Mouse (Mus musculus): ENCODE measurements around the gene Akap17b. TPM values are rescaled to one million over a fixed set of nuclear protein-coding genes. Genes with fewer than 3 reads are reported as not detected.
"Not testable (repeated sequence)": the region's sequence is repeated elsewhere in the genome, so short reads cannot be mapped to it uniquely, and the experiment has no call there.

The Akap17b gene
- polyA plus RNA-seq, 1 experiment, result 0.49 TPM

DNA sequence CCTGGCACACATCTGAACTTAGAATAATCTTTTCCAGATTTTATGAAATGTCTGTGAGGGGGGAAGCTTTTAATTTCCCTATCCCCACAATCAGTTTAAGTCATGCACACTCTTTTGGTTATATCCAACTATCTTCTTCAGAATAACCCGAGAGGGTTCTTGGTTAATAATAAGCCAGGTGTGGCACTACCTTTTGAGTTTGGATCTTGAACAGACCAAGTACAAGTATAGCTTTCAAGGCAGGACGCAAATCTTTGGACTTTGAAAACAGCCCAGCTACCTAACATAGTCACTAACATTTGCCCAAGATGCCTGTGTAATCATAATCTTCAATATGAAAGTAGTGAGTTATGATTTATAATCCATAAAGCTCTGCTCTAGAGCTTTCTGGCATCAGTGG is 42.3 kb downstream of the Akap17b start:
- Histone ChIP-seq H3K27me3 (replicated peaks) (peaks cover 2% of the 10 kb centered on the region), H3K4me3 (replicated peaks) (no peak overlapping the region), H3K9me3 (no peaks in the 10 kb centered on the region), H3K36me3 (replicated peaks; ENCODE audit: low read length) (peaks cover 69% of the 10 kb centered on the region), H3K4me1 (peaks cover 18% of the 10 kb centered on the region)
- TF ChIP-seq FLI1 (IDR thresholded peaks at IDR 0.05; ENCODE audit: low read length) (no peak), GATA1 (IDR thresholded peaks at IDR 0.05; ENCODE audit: borderline replicate concordance, low read length) (no peak)

DNA sequence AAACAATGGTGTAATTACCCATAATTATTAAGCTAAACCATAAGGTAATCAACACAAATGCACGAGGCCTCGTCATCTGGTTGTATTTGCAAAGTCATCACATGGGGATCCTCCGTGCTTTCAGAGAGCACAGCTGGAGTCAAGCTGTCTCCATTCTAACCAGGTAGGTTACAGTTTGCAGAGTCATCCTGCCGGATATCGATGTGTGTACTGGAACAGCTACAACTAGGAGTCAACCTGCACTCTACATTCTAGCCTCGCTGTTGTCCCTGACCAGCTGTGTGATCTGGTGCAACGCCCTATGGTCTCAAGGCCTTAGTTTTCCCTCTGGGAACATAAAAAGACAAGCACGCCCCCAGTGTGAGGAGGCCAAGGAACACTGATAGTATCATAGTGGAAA is 45.1 kb downstream of the Akap17b start:
- peaks cover 27% of the 10 kb centered on the region for H3K4me1 ChIP-seq
- H3K9me3 ChIP-seq, result no peaks in the 10 kb centered on the region
- TF ChIP-seq GATA1 (IDR thresholded peaks at IDR 0.05; ENCODE audit: borderline replicate concordance, low read length) (no peak), FLI1 (IDR thresholded peaks at IDR 0.05; ENCODE audit: low read length) (no peak)
- peaks cover 46% of the 10 kb centered on the region for H3K36me3 ChIP-seq (replicated peaks; ENCODE audit: low read length)
- peaks cover 2% of the 10 kb centered on the region for H3K27me3 ChIP-seq (replicated peaks)
- H3K4me3 ChIP-seq (replicated peaks), result peak overlapping the region; percentile 28

DNA sequence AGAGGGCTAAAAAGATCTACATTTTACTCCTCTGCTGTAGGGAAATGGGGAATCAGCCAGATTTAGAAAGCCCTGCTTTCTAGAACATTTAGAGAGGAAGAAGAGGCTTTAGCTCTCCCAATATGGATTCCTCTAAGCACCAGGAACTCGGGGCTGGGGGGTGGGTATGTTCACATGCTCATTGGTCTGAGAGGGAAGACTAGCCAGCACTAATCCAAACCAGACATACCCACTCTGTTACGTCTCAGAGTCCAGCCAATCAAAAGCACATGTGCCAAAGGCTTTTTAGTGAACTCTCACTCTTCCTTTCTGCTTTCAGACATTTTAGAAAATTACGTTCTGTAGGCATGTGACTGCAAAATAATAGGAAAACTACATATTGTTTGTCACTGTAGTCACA is 45.5 kb downstream of the Akap17b start:
- Histone ChIP-seq H3K9me3 (no peaks in the 10 kb centered on the region), H3K4me3 (replicated peaks) (peak overlapping the region; percentile 97), H3K36me3 (replicated peaks; ENCODE audit: low read length) (peaks cover 42% of the 10 kb centered on the region), H3K27me3 (replicated peaks) (peaks cover 2% of the 10 kb centered on the region), H3K4me1 (peaks cover 27% of the 10 kb centered on the region)
- TF ChIP-seq GATA1 (IDR thresholded peaks at IDR 0.05; ENCODE audit: borderline replicate concordance, low read length), result no peak
- no peak for TF ChIP-seq FLI1 (IDR thresholded peaks at IDR 0.05; ENCODE audit: low read length)

DNA sequence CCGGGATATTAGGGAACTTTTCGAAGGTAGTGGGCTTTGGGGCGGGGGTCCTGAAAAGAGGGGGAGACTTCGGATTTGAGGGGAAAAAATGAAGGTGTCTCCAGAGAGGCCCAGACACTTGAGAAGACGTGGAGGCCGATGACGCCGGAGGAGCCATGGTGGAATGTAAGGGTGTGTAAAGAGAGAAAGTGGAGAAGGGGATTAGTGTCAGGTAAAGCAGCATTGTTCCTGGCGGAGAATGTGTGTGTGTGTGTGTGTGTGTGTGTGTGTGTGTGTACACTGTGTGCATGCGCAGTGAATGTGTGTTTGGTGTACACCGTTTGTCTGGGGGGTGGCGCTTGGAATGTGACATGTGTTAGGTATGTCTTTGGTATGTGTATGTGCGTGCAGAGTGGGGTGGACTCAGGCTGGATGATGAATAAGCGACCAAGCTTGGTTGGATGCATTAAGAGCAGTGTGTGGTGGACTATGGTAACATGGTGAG is 46.3 kb downstream of the Akap17b start:
- peaks cover 35% of the 10 kb centered on the region for H3K36me3 ChIP-seq (replicated peaks; ENCODE audit: low read length)
- peaks cover 27% of the 10 kb centered on the region for H3K4me1 ChIP-seq
- H3K27me3 ChIP-seq (replicated peaks), result peaks cover 2% of the 10 kb centered on the region
- no peaks in the 10 kb centered on the region for H3K9me3 ChIP-seq
- peak overlapping the region; percentile 97 for H3K4me3 ChIP-seq (replicated peaks)
- no peak for TF ChIP-seq FLI1 (IDR thresholded peaks at IDR 0.05; ENCODE audit: low read length)
- TF ChIP-seq GATA1 (IDR thresholded peaks at IDR 0.05; ENCODE audit: borderline replicate concordance, low read length), result no peak

DNA sequence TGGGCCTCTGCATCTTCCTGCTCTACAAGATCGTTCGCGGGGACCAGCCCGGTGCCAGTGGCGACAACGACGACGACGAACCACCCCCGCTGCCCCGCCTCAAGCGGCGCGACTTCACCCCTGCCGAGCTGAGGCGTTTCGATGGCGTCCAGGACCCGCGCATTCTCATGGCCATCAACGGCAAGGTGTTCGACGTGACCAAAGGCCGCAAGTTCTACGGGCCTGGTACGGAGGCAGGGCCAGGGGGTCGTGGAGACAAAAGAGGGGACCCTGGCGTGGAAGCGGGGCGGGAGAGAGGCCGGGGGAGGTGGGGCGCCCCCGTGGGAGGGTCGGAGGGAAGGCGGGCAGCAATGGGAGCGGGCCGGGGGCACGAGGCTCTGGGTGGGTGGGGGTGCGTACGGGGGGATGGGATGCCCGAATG is 46.8 kb downstream of the Akap17b start:
- Histone ChIP-seq H3K9me3 (no peaks in the 10 kb centered on the region), H3K4me1 (peaks cover 27% of the 10 kb centered on the region), H3K27me3 (replicated peaks) (peaks cover 2% of the 10 kb centered on the region), H3K36me3 (replicated peaks; ENCODE audit: low read length) (peaks cover 30% of the 10 kb centered on the region), H3K4me3 (replicated peaks) (peak overlapping the region; percentile 97)
- TF ChIP-seq FLI1 (IDR thresholded peaks at IDR 0.05; ENCODE audit: low read length), result no peak
- TF ChIP-seq GATA1 (IDR thresholded peaks at IDR 0.05; ENCODE audit: borderline replicate concordance, low read length), result no peak

DNA sequence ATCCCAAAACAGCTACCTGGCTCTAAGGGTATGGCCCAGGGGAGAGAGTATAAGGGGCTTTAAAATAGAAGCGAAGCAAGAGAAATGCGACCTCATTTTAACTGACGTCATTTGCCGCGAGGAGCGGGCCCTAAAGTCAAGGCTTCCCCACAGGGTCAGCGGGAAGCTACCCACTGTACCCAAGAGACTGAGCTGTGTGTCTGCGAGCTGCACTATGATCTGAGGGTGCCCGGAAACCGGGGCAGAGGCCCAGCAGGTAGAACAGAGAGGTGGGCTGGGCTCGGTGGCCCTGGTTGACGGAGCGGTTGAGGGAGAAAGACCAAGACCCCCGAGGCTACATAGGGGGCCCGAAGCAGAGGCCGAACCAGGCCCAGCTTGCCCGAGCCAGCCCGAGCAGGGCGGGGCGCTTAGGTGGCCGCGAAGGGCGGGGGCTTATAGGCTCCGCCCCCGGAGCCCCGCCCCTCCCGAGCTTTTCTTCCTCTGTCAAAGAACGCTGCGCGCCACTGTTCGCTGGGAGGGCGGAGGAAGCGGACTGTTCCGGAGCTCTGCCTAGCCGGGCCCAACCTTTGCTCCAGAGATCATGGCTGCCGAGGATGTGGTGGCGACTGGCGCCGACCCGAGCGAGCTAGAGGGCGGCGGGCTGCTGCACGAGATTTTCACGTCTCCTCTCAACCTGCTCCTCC is 47.3 kb downstream of the Akap17b start, which contains the start of gene Pgrmc1:
TSS of gene Pgrmc1 (plus strand) at position 500 of the 683 bp plus-strand sequence.
- Histone ChIP-seq H3K27me3 (replicated peaks) (peaks cover 2% of the 10 kb centered on the region), H3K4me1 (peaks cover 27% of the 10 kb centered on the region), H3K9me3 (no peaks in the 10 kb centered on the region), H3K36me3 (replicated peaks; ENCODE audit: low read length) (peaks cover 24% of the 10 kb centered on the region), H3K4me3 (replicated peaks) (peak within 1 kb of the TSS; percentile 97)
- TF ChIP-seq FLI1 (IDR thresholded peaks at IDR 0.05; ENCODE audit: low read length) (no peak), GATA1 (IDR thresholded peaks at IDR 0.05; ENCODE audit: borderline replicate concordance, low read length) (no peak)

DNA sequence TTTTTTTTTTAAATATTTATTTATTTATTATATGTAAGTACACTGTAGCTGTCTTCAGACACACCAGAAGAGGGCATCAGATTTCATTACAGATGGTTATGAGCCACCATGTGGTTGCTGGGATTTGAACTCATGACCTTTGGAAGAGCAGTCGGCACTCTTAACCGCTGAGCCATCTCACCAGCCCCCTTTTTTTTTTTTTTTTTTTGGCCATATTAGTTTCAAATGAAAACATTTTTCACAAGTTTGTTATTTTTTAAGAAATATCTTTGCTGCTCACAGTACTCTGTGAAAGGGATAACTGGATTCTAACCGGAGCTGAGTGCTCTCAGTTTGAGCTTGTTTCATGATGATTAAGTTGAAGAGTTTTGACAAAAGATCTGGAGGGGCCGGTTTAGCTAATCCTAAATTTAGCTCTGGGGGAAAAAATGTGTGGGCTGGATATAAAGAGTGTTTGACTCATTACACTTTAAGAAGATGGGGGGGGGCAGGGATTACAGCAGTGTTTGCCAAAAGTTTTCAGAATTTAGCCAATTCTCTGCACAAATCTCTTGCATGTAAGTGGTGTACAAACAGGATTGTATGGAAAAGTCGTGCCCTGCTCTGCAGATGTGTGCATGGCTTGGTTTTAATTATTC is 48.6 kb downstream of the Akap17b start:
- Histone ChIP-seq H3K36me3 (replicated peaks; ENCODE audit: low read length) (peaks cover 12% of the 10 kb centered on the region), H3K4me1 (peaks cover 28% of the 10 kb centered on the region)
- H3K27me3 ChIP-seq (replicated peaks); H3K9me3 ChIP-seq; H3K4me3 ChIP-seq (replicated peaks): not testable (repeated sequence)

DNA sequence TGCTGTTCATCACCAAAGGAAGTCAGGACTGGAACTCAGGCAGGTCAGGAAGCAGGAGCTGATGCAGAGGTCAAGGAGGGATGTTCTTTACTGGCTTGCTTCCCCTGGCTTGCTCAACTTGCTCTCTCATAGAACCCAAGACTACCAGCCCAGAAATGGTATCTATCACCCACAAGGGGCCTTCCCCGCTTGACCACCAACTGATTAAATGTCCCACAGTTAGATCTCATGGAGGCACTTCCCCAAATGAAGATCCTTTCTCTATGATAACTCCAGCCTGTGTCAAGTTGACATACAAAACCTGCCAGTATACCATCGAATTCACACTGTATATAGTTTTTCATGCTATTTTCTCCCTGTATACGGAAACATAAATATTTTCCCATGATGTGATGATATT is 49.9 kb downstream of the Akap17b start:
- H3K36me3 ChIP-seq (replicated peaks; ENCODE audit: low read length), result peaks cover 4% of the 10 kb centered on the region
- no peak overlapping the region for H3K4me3 ChIP-seq (replicated peaks)
- H3K4me1 ChIP-seq, result peaks cover 41% of the 10 kb centered on the region
- H3K27me3 ChIP-seq (replicated peaks), result peaks cover 5% of the 10 kb centered on the region
- no peak for TF ChIP-seq GATA1 (IDR thresholded peaks at IDR 0.05; ENCODE audit: borderline replicate concordance, low read length)
- no peak for TF ChIP-seq FLI1 (IDR thresholded peaks at IDR 0.05; ENCODE audit: low read length)
- H3K9me3 ChIP-seq, result no peaks in the 10 kb centered on the region

DNA sequence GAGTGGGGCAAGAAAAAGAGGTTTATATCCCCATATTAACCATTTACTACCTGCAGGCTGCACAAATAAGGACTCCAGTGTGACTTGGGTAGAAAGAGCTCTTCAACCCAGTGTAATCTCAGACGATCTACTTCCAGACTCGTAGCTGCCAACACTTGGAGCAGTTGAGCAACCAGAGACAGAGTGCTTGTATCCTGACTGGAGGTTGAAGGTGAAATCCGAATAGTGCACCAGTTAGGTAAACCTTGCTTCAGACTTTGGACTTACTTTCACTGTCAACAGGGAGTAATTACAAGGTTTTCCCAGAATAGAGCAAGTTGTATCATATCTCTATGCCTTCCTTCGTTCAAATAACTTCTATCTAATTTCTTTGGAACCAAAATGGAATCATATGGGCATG is 53.7 kb downstream of the Akap17b start:
- TF ChIP-seq FLI1 (IDR thresholded peaks at IDR 0.05; ENCODE audit: low read length), result no peak
- TF ChIP-seq GATA1 (IDR thresholded peaks at IDR 0.05; ENCODE audit: borderline replicate concordance, low read length), result no peak

DNA sequence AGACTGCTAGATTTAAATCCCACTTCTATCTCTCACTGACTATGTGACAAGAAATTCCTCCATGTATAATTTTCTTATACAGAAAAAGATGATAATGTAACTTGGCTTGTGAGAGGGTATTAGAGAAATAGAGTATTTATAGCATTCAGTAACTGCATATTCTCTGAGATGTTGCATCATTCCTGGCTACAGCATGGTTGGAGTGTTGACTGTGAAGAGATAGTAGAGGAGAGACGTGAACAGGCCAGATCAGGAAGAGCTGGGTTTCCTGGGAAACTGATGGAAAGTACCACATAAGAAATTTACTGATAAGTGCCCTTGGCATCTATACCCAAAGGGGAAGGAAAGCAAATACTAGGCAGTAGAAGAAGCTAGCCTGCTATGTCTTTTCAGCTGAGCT is 54.1 kb downstream of the Akap17b start:
- Histone ChIP-seq H3K9me3 (no peaks in the 10 kb centered on the region), H3K27me3 (replicated peaks) (peaks cover 8% of the 10 kb centered on the region), H3K4me1 (peaks cover 16% of the 10 kb centered on the region), H3K36me3 (replicated peaks; ENCODE audit: low read length) (no peaks in the 10 kb centered on the region), H3K4me3 (replicated peaks) (no peak overlapping the region)
- TF ChIP-seq FLI1 (IDR thresholded peaks at IDR 0.05; ENCODE audit: low read length), result no peak
- TF ChIP-seq GATA1 (IDR thresholded peaks at IDR 0.05; ENCODE audit: borderline replicate concordance, low read length), result no peak

More for the DNA sequence above, 53.7 kb downstream of the Akap17b start:
- peaks cover 17% of the 10 kb centered on the region for H3K4me1 ChIP-seq
- H3K9me3 ChIP-seq, result no peaks in the 10 kb centered on the region
- H3K4me3 ChIP-seq (replicated peaks), result no peak overlapping the region
- H3K27me3 ChIP-seq (replicated peaks), result peaks cover 8% of the 10 kb centered on the region
- no peaks in the 10 kb centered on the region for H3K36me3 ChIP-seq (replicated peaks; ENCODE audit: low read length)
